Mouse (Mus musculus): ENCODE measurements around the gene Alx3. TPM values are rescaled to one million over a fixed set of nuclear protein-coding genes. Genes with fewer than 3 reads are reported as not detected.
A peak's percentile ranks its signal among the peaks of the same experiment; 100 is the strongest.

The Alx3 gene
- total RNA-seq, 2 experiments from 2014 or later = 0.12 TPM; not detected in 1

GRCm38 (mm10) chr3:107582130-107582874 is 12.5 kb upstream of the Alx3 start:
- intact Hi-C loops (cut with DNase I) = no loop called here
- DNase-seq = no peak

- peak; percentile 46 to 57 for DNase-seq
- intact Hi-C loops (cut with DNase I) = no loop called here
Measured at GRCm38 (mm10) chr3:107582875-107583767, 11.7 kb upstream of the Alx3 start.

- intact Hi-C loops (cut with DNase I) = no loop called here
- DNase-seq = no peak
Measured at GRCm38 (mm10) chr3:107583893-107584292, 10.9 kb upstream of the Alx3 start.

GRCm38 (mm10) chr3:107586504-107586903 is 8.3 kb upstream of the Alx3 start:
- intact Hi-C loops (cut with DNase I) = no loop called here
- no peak for DNase-seq

GRCm38 (mm10) chr3:107591612-107592011 is 3.2 kb upstream of the Alx3 start:
- DNase-seq = no peak
- intact Hi-C loops (cut with DNase I) = loop anchor here (5.0 kb wide), 1 partner anchor 109 kb away; no protein-coding TSS in a partner anchor

- intact Hi-C loops (cut with DNase I) = loop anchor here (5.0 kb wide), 1 partner anchor 111 kb away; no protein-coding TSS in a partner anchor
- no peak for DNase-seq
Measured at GRCm38 (mm10) chr3:107593632-107594031, 1.2 kb upstream of the Alx3 start.

- DNase-seq = peak in 1 of 2 experiments; percentile 20
- intact Hi-C loops (cut with DNase I) = no loop called here
Measured at GRCm38 (mm10) chr3:107595264-107595937, 570 bp downstream of the Alx3 start.

GRCm38 (mm10) chr3:107595938-107596461 is 1.2 kb downstream of the Alx3 start:
- intact Hi-C loops (cut with DNase I) = no loop called here
- peak; percentile 25 to 38 for DNase-seq

- intact Hi-C loops (cut with DNase I) = no loop called here
- DNase-seq = peak; percentile 50 to 57
Measured at GRCm38 (mm10) chr3:107596559-107596958, 1.7 kb downstream of the Alx3 start.

GRCm38 (mm10) chr3:107597134-107597533 is 2.3 kb downstream of the Alx3 start:
- no peak for DNase-seq
- intact Hi-C loops (cut with DNase I) = no loop called here

GRCm38 (mm10) chr3:107597586-107598389 is 3.0 kb downstream of the Alx3 start:
- intact Hi-C loops (cut with DNase I) = no loop called here
- DNase-seq = no peak

GRCm38 (mm10) chr3:107600127-107600526 is 5.3 kb downstream of the Alx3 start:
- intact Hi-C loops (cut with DNase I) = loop anchor here (10.0 kb wide), 1 partner anchor 265 kb away; no protein-coding TSS in a partner anchor

GRCm38 (mm10) chr3:107605304-107605703 is 10.5 kb downstream of the Alx3 start:
- intact Hi-C loops (cut with DNase I) = loop anchor here (10.0 kb wide), 1 partner anchor 259 kb away; no protein-coding TSS in a partner anchor
- DNase-seq = peak; percentile 49 to 79

More at GRCm38 (mm10) chr3:107600127-107600526, 5.3 kb downstream of the Alx3 start:
- DNase-seq = no peak

- intact Hi-C loops (cut with DNase I) = loop anchor here (10.0 kb wide), 1 partner anchor 258 kb away; no protein-coding TSS in a partner anchor
- DNase-seq = no peak
Measured at GRCm38 (mm10) chr3:107607221-107607620, 12.4 kb downstream of the Alx3 start.

- intact Hi-C loops (cut with DNase I) = loop anchor here (10.0 kb wide), 1 partner anchor 256 kb away; no protein-coding TSS in a partner anchor
- DNase-seq = no peak
Measured at GRCm38 (mm10) chr3:107608808-107609207, 14.0 kb downstream of the Alx3 start.

- intact Hi-C loops (cut with DNase I) = loop anchor here (10.0 kb wide), 1 partner anchor 255 kb away; no protein-coding TSS in a partner anchor
- no peak for DNase-seq
Measured at GRCm38 (mm10) chr3:107609376-107609775, 14.5 kb downstream of the Alx3 start.

- intact Hi-C loops (cut with DNase I) = no loop called here
- no peak for DNase-seq
Measured at GRCm38 (mm10) chr3:107611394-107611793, 16.6 kb downstream of the Alx3 start.

GRCm38 (mm10) chr3:107612902-107613525 is 18.2 kb downstream of the Alx3 start:
- peak; percentile 62 to 84 for DNase-seq
- intact Hi-C loops (cut with DNase I) = loop anchor here (2.0 kb wide), 2 partner anchors 54 to 62 kb away; no protein-coding TSS in a partner anchor

- no peak for DNase-seq
Measured at GRCm38 (mm10) chr3:107617800-107618199, 23.0 kb downstream of the Alx3 start.

More at GRCm38 (mm10) chr3:107617800-107618199, 23.0 kb downstream of the Alx3 start:
- intact Hi-C loops (cut with DNase I) = no loop called here

Data from heart, postnatal 10 days (tissue).